Mouse (Mus musculus) right cerebral cortex, adult 2 months (tissue): ENCODE measurements around the gene Unc119b.
"Not testable (repeated sequence)": the region's sequence is repeated elsewhere in the genome, so short reads cannot be mapped to it uniquely, and the experiment has no call there.

Experiments used
- DNase-seq, 2 experiments: peaks; one replicate each; pipeline ENCODE4 v3.0.0; 2021 to 2022; ENCODE audit warnings: low spot score in 2 of 2

Unc119b gene

GRCm38 (mm10) chr5:115158040-115158983 is 23.5 kb upstream of the Unc119b start, which contains the start of gene Mlec:
Mlec (minus strand) TSS chr5:115158179.
- DNase-seq = peak; percentile 98

GRCm38 (mm10) chr5:115156933-115157589 is 22.3 kb upstream of the Unc119b start:
- DNase-seq = no peak

GRCm38 (mm10) chr5:115156401-115156800 is 21.6 kb upstream of the Unc119b start:
- DNase-seq = no peak

GRCm38 (mm10) chr5:115155831-115156230 is 21.1 kb upstream of the Unc119b start:
- DNase-seq = no peak

- no peak for DNase-seq
Measured at GRCm38 (mm10) chr5:115155156-115155631, 20.4 kb upstream of the Unc119b start.

GRCm38 (mm10) chr5:115152132-115152956 is 17.6 kb upstream of the Unc119b start:
- DNase-seq = no peak

- DNase-seq = no peak
Measured at GRCm38 (mm10) chr5:115151457-115151856, 16.7 kb upstream of the Unc119b start.

- DNase-seq = no peak
Measured at GRCm38 (mm10) chr5:115150991-115151390, 16.2 kb upstream of the Unc119b start.

GRCm38 (mm10) chr5:115149675-115150459 is 15.1 kb upstream of the Unc119b start:
- DNase-seq = no peak

GRCm38 (mm10) chr5:115148872-115149271 is 14.1 kb upstream of the Unc119b start:
- not testable (repeated sequence) for DNase-seq

- no peak for DNase-seq
Measured at GRCm38 (mm10) chr5:115148378-115148777, 13.6 kb upstream of the Unc119b start.

GRCm38 (mm10) chr5:115147388-115147787 is 12.6 kb upstream of the Unc119b start:
- DNase-seq = no peak

- no peak for DNase-seq
Measured at GRCm38 (mm10) chr5:115146747-115147130, 12.0 kb upstream of the Unc119b start.

GRCm38 (mm10) chr5:115145976-115146746 is 11.4 kb upstream of the Unc119b start:
- DNase-seq = no peak

GRCm38 (mm10) chr5:115145253-115145968 is 10.6 kb upstream of the Unc119b start:
- DNase-seq = no peak

GRCm38 (mm10) chr5:115144471-115144870 is 9.7 kb upstream of the Unc119b start:
- no peak for DNase-seq

- DNase-seq = peak in 1 of 2 experiments; percentile 39
Measured at GRCm38 (mm10) chr5:115143552-115143951, 8.8 kb upstream of the Unc119b start.

- DNase-seq = no peak
Measured at GRCm38 (mm10) chr5:115142166-115142697, 7.5 kb upstream of the Unc119b start.

- DNase-seq = no peak
Measured at GRCm38 (mm10) chr5:115140726-115141125, 6.0 kb upstream of the Unc119b start.
